Mouse (Mus musculus) embryo, embryonic 9.5 days (tissue): ENCODE data around the gene Insm1.

Source experiments
- DNase-seq: peaks from one replicate; pipeline ENCODE4 v3.0.0-alpha.2; 2017; ENCODE audit errors: extremely low spot score

The Insm1 gene

GRCm38 (mm10) chr2:146221076-146221928 is at the start of gene Insm1:
Insm1 (plus strand) TSS chr2:146221921.
- DNase-seq: peak; percentile 80

- no peak for DNase-seq
Measured at GRCm38 (mm10) chr2:146172106-146172505, 49.6 kb upstream of the Insm1 start.

GRCm38 (mm10) chr2:146174173-146174572 is 47.5 kb upstream of the Insm1 start:
- no peak for DNase-seq

- DNase-seq: no peak
Measured at GRCm38 (mm10) chr2:146178718-146179117, 43.0 kb upstream of the Insm1 start.

GRCm38 (mm10) chr2:146183830-146184793 is 37.6 kb upstream of the Insm1 start:
- no peak for DNase-seq

GRCm38 (mm10) chr2:146196126-146196525 is 25.6 kb upstream of the Insm1 start:
- DNase-seq: no peak

GRCm38 (mm10) chr2:146197947-146198346 is 23.8 kb upstream of the Insm1 start:
- DNase-seq: no peak

GRCm38 (mm10) chr2:146210968-146211367 is 10.8 kb upstream of the Insm1 start:
- DNase-seq: no peak

- DNase-seq: peak; percentile 63
Measured at GRCm38 (mm10) chr2:146214715-146215114, 7.0 kb upstream of the Insm1 start.

- peak; percentile 27 for DNase-seq
Measured at GRCm38 (mm10) chr2:146216111-146217064, 5.3 kb upstream of the Insm1 start.

GRCm38 (mm10) chr2:146217227-146217980 is 4.3 kb upstream of the Insm1 start:
- DNase-seq: peak; percentile 44

- peak; percentile 69 for DNase-seq
Measured at GRCm38 (mm10) chr2:146218161-146218691, 3.5 kb upstream of the Insm1 start.

- DNase-seq: peak; percentile 58
Measured at GRCm38 (mm10) chr2:146218881-146219535, 2.7 kb upstream of the Insm1 start.

GRCm38 (mm10) chr2:146219791-146220190 is 1.9 kb upstream of the Insm1 start:
- no peak for DNase-seq

- peak; percentile 69 for DNase-seq
Measured at GRCm38 (mm10) chr2:146220591-146221075, 1.1 kb upstream of the Insm1 start.

GRCm38 (mm10) chr2:146221929-146222278 is 183 bp downstream of the Insm1 start:
- DNase-seq: peak; percentile 73

GRCm38 (mm10) chr2:146222279-146223175 is 806 bp downstream of the Insm1 start:
- peak; percentile 62 for DNase-seq

- no peak for DNase-seq
Measured at GRCm38 (mm10) chr2:146223176-146223905, 1.6 kb downstream of the Insm1 start.
